Mouse (Mus musculus) olfactory bulb, adult 2 months (tissue): ENCODE measurements around the gene Olfr312.
"Not testable (repeated sequence)": the region's sequence is repeated elsewhere in the genome, so short reads cannot be mapped to it uniquely, and the experiment has no call there.

Experiments
- CTCF ChIP-seq: fragments of 200-500 bp; IDR thresholded peaks from 2 replicates; pipeline ENCODE4 v1.5.1; 2012; ENCODE audit warnings: low read depth, mild to moderate bottlenecking, low read length, moderate library complexity; ENCODE audit not compliant: insufficient read depth
- POLR2A ChIP-seq: fragments of 200-500 bp; IDR thresholded peaks from 2 replicates; pipeline ENCODE4 v1.6.1; 2012; ENCODE audit warnings: mild to moderate bottlenecking, low read depth, low read length, moderate library complexity; ENCODE audit not compliant: insufficient read depth

DNA sequence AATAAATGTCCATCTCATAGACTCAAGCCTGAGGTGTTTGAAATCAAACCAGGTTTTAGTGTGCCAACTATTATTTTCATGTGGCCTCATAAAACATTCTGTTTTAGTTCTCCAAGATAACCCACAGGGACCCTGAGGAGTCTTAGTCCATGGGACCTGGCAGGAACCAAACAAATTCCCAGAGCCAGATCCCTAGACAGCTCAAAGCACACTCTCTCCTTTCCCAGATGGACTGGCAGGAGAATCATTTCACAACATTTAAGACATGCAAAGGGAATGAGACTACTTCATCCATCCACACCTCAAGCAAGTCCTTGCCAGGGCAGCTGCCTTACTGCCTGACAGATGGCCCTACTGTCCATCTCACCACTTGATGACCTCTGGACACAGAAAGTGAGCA lies at the start of gene Olfr312:
- not testable (repeated sequence) for TF ChIP-seq CTCF, POLR2A
